Mouse (Mus musculus) skeletal muscle tissue, postnatal 0 days (tissue): Measurements from ENCODE around the gene Srp14. TPM values are rescaled to one million over a fixed set of nuclear protein-coding genes. Genes with fewer than 3 reads are reported as not detected.

Source experiments
- polyA plus RNA-seq: library from polyadenylated mRNA; unstranded; fragments of >200 nt; fragmentation: Nextera tagmentation; extraction: Ambion mirVana; gene quantifications from 2 replicates; pipeline ENCODE4 v1.2.1, GENCODE M21; 2015

The Srp14 gene
- 226 and 232 TPM in 2 replicates for polyA plus RNA-seq

GRCm38 (mm10) chr2:118479550-118479909 lies at the start of gene Srp14:
TSS of gene Srp14 (minus strand) at chr2:118479711.

Other genes starting within 250 kb of the Srp14 start
- 0.08 TPM in 1 of 2 replicates, not detected in the other for gene Fsip1, start 222.7 kb downstream of the Srp14 start, polyA plus RNA-seq
- 0.40 and 0.55 TPM in 2 replicates for gene Gpr176, start 106.3 kb downstream of the Srp14 start, polyA plus RNA-seq
- gene Eif2ak4, start 91.1 kb downstream of the Srp14 start, polyA plus RNA-seq = 2.8 and 3.0 TPM in 2 replicates
- 2.3 and 3.1 TPM in 2 replicates for gene Bmf, start 70.0 kb upstream of the Srp14 start, polyA plus RNA-seq
- gene Bub1b, start 118.5 kb upstream of the Srp14 start, polyA plus RNA-seq = 10.0 and 10.3 TPM in 2 replicates
- gene Pak6, start 183.6 kb upstream of the Srp14 start, polyA plus RNA-seq = 0.17 and 0.33 TPM in 2 replicates
- 0.05 TPM in 1 of 2 replicates, not detected in the other for gene Ankrd63, start 224.3 kb upstream of the Srp14 start, polyA plus RNA-seq
- gene Plcb2, start 248.7 kb upstream of the Srp14 start, polyA plus RNA-seq = 0.47 and 0.68 TPM in 2 replicates